Mouse (Mus musculus) monocyte, adult 59 days (primary cell): ENCODE measurements around the gene Mtrex. TPM values are rescaled to one million over a fixed set of nuclear protein-coding genes. Genes with fewer than 3 reads are reported as not detected.

ENCODE experiments used
- total RNA-seq, 2 experiments: library from RNA; stranded (reverse); gene quantifications; one replicate each; pipeline ENCODE4 v1.2.4; 2023

Mtrex gene
- total RNA-seq = 10 to 100 TPM; 36.4 to 47.3 TPM

DNA sequence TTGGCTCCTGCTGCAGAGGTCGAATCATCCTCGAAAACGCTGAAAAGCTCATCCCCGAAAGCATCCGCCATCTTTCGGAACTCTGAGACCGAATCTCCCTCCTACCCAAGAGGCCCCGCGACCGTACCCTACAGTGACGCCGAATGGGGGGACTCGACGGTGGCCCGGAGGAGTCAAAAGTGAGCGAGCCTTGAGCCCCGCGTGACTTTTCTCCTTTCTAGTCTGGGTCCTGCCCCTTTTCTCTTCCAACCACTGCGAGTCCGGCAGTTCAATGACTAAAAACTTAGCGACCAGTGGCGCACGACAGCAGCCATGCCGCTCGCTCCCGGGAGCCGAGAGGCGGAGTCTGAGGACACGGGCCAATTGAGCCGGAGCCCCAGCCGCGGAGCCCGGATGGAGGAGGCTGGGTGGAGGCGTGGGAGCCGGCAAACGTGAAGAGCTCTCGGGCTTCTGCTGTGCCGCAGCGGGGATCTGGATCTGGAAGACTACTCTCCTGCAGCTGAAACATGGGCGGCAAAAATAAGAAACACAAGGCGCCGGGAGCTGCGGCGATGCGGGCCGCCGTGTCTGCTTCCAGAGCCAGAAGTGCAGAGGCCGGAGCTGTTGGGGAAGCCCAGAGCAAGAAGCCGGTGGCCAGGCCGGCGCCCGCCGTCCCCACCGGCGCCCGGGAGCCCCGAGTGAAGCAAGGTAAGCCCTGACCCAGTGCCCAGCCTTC lies at the start of gene Mtrex, which contains the start of gene Dhx29:
TSS of gene Mtrex (minus strand) at position 112 of the 715 bp plus-strand sequence.
TSS of gene Dhx29 (plus strand) at position 168 of the 715 bp plus-strand sequence.

Other genes with a start within 250 kb of the Mtrex start
- 1 to 10 TPM; 9.4 TPM for gene Plpp1, start 126.6 kb downstream of the Mtrex start, total RNA-seq
- gene Dhx29, start 56 bp upstream of the Mtrex start, total RNA-seq = 10 to 100 TPM; 12.3 to 13.6 TPM
- gene Ccno, start 60.4 kb upstream of the Mtrex start, total RNA-seq = 1 to 10 TPM in 1 of 2 experiments, under 1 TPM in 1; 0.27 to 1.0 TPM
- gene Mcidas, start 66.4 kb upstream of the Mtrex start, total RNA-seq = not detected
- gene Cdc20b, start 107.7 kb upstream of the Mtrex start, total RNA-seq = not detected
- gene Gpx8, start 119.0 kb upstream of the Mtrex start, total RNA-seq = not detected
- gene Gzma, start 173.6 kb upstream of the Mtrex start, total RNA-seq = under 1 TPM in 1 of 2 experiments, not detected in 1; 0.97 TPM